Mouse (Mus musculus) megakaryocyte, embryonic 14.5 days (primary cell): ENCODE results near the gene Sf3b5.

Experiments used
- FLI1 ChIP-seq: IDR thresholded peaks from 2 replicates; pipeline ENCODE4 v1.6.1; 2012; ENCODE audit warnings: low read length, inconsistent platforms, mixed read lengths
- GATA1 ChIP-seq: IDR thresholded peaks from 3 replicates; pipeline ENCODE4 v1.6.1; 2012; ENCODE audit warnings: mixed read lengths, low read length, inconsistent platforms, borderline replicate concordance

- TF ChIP-seq GATA1 (no peak), FLI1 (no peak)
Observed at GRCm38 (mm10) chr10:12963362-12964147, 41.6 kb upstream of the Sf3b5 start.
